Mouse (Mus musculus): ENCODE data around the gene Ninl.

- TF ChIP-seq CTCF (IDR thresholded peaks at IDR 0.05; ENCODE audit: borderline replicate concordance, insufficient read depth, low read length) (no peak), POLR2A (IDR thresholded peaks at IDR 0.05; ENCODE audit: low read depth, low read length) (no peak)
Measured at GRCm38 (mm10) chr2:150886315-150886714, 152.9 kb downstream of the Ninl start.
